Mouse (Mus musculus) liver, adult 2 months (tissue): ENCODE results near the gene Foxp4. TPM values are rescaled to one million over a fixed set of nuclear protein-coding genes. Genes with fewer than 3 reads are reported as not detected.

Source experiments
- DNase-seq: peaks from one replicate; pipeline ENCODE4 v3.0.0-alpha.2; 2011; ENCODE audit warnings: low read depth, low spot score; ENCODE audit errors: extremely low read depth
- H3K27ac ChIP-seq: fragments of 200-500 bp; replicated peaks from 2 replicates; pipeline ENCODE4 v1.5.1; 2012; ENCODE audit warnings: low read depth, mild to moderate bottlenecking, control low read depth, inconsistent platforms, low read length; ENCODE audit not compliant: insufficient read depth
- H3K27me3 ChIP-seq: fragments of 200-500 bp; 2 replicates; pipeline ENCODE4 v1.6.1; 2012; ENCODE audit warnings: mild to moderate bottlenecking, moderate library complexity, low read length, inconsistent platforms; ENCODE audit not compliant: control insufficient read depth, insufficient read depth
- H3K36me3 ChIP-seq: fragments of 200-500 bp; 2 replicates; pipeline ENCODE4 v1.6.1; 2012; ENCODE audit warnings: low read length, inconsistent platforms; ENCODE audit not compliant: control insufficient read depth, insufficient read depth
- H3K4me1 ChIP-seq: fragments of 200-500 bp; 2 replicates; pipeline ENCODE4 v1.6.1; 2011; ENCODE audit warnings: low read length; ENCODE audit not compliant: control insufficient read depth, insufficient read depth
- H3K4me3 ChIP-seq: fragments of 200-500 bp; 2 replicates; pipeline ENCODE4 v1.5.1; 2011; ENCODE audit warnings: low read depth, mild to moderate bottlenecking, control low read depth, low read length, moderate library complexity; ENCODE audit not compliant: insufficient read depth
- H3K79me2 ChIP-seq: fragments of 200-500 bp; 2 replicates; pipeline ENCODE4 v1.6.1; 2012; ENCODE audit warnings: inconsistent platforms, mild to moderate bottlenecking, low read length, moderate library complexity; ENCODE audit not compliant: control insufficient read depth, insufficient read depth
- H3K9ac ChIP-seq: fragments of 200-500 bp; 2 replicates; pipeline ENCODE4 v1.6.1; 2012; ENCODE audit warnings: low read depth, mild to moderate bottlenecking, control low read depth, inconsistent platforms, low read length
- CTCF ChIP-seq: fragments of 200-500 bp; IDR thresholded peaks from 2 replicates; pipeline ENCODE4 v1.5.1; 2011; ENCODE audit warnings: low read depth, low read length, control low read depth
- POLR2A ChIP-seq: fragments of 200-500 bp; IDR thresholded peaks from 2 replicates; pipeline ENCODE4 v1.6.1; 2011; ENCODE audit warnings: low read length, control low read depth; ENCODE audit not compliant: insufficient read depth; ENCODE audit errors: extremely low read depth
- WGBS: fragments of 180-500 bp; shearing (Covaris S2); methylation state at CpG from one replicate; pipeline ENCODE4 v1.1.7; 2018; 5-methylcytosine and 5-hydroxymethylcytosine counted together
- polyA plus RNA-seq: library from polyadenylated mRNA; depleted of rRNA; stranded (reverse); fragments of >200 nt; gene quantifications from 2 replicates; pipeline ENCODE4 v1.2.3, GENCODE M21; 2012
- total RNA-seq: library from RNA; depleted of rRNA; stranded (reverse); fragments of >200 nt; gene quantifications from 2 replicates; pipeline ENCODE4 v1.2.3, GENCODE M21; 2014

Gene Foxp4
- total and polyA plus RNA-seq, 2 experiments = 2.0 to 24.6 TPM

DNA sequence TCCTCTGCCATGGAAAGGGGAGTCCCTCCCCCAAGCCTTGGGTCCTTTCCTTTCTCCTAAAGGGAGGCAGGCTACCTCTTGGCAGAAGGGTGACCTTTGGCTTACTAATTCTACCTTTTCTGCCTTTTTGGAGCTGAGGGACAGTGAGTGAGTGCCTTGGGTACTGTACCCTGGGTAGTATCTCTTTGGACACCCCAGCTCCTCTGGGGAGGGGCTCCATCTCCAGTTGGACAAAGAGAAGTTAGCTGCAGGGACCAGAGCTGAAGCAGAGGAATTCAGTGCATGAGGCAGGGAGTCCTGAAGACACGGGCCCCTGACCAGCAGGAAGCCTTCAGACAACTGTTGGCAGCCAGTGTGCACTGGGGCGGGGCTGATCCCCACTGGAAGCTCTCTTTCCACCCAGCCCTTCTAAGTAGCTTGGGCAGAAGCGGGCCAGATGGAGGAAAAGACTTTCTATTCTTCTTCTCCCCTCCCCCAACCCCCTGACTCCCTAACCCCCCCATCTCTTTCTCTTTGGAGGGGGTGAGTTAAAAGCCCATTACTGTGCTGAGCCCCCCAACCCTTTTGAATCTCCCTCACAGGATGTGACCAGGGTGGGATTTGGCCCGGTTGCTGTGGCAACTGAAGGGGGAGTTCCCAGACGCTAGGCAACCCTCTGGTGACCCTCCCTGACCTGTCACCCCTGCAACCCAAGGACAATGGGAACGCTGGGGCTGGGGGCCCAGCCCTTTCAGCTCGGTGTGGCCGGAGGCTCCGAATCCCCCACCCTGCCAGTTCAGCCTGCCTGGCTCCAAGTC is 26.3 kb downstream of the Foxp4 start:
- no peak overlapping the region for H3K9ac ChIP-seq
- H3K79me2 ChIP-seq = no peaks in the 10 kb centered on the region
- no peaks in the 10 kb centered on the region for H3K27me3 ChIP-seq
- no peak for DNase-seq
- H3K4me1 ChIP-seq = peaks cover 8% of the 10 kb centered on the region
- 59% methylated on average over 9 of the region's 9 CpGs for WGBS
- H3K36me3 ChIP-seq = no peaks in the 10 kb centered on the region
- no peak overlapping the region for H3K4me3 ChIP-seq
- no peak overlapping the region for H3K27ac ChIP-seq
- TF ChIP-seq CTCF (no peak), POLR2A (no peak)

DNA sequence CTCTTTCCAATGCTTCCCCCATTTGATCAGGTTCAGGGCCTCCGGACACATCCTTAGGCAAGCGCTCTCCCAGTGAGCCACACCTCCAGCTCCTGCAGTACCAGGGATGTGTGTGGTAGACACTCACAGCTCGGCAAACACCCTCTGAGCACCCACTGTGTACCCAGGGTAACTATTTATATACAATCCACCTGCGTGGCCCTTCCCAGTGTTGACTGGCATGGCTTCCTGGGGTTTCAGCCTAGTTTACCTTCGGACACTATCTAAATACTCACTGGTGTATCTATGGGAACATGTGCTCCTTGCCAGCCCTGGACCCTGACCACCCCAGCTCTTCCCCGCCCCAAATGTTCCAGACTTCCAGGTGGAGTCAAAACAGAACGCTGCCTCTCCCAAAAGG is 34.7 kb downstream of the Foxp4 start:
- H3K27me3 ChIP-seq = no peaks in the 10 kb centered on the region
- H3K79me2 ChIP-seq = no peaks in the 10 kb centered on the region
- DNase-seq = no peak
- H3K36me3 ChIP-seq = no peaks in the 10 kb centered on the region
- TF ChIP-seq CTCF (no peak), POLR2A (no peak)
- 60% methylated on average over 7 of the region's 7 CpGs for WGBS
- H3K9ac ChIP-seq = no peak overlapping the region
- H3K4me3 ChIP-seq = no peak overlapping the region
- H3K4me1 ChIP-seq = peaks cover 5% of the 10 kb centered on the region
- no peak overlapping the region for H3K27ac ChIP-seq

DNA sequence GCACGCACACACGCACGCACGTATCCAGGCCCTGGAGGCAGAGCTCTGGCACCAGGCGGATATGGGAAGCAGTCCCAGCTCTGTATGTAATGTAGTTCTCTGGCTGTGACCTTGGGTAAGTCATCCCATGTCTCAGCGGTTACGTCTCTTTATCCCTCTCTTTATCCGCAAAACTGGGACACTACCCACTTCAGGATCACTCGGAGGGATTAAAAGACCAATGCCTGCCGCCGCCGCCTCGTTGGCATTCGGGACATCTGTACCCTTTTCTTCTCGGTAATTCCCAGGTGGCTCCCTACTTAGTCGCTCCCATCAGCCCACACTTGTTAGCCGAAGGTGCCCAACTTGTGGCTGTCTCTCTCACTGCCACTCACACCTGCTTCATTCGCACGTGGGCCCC is 35.2 kb downstream of the Foxp4 start:
- no peak overlapping the region for H3K4me3 ChIP-seq
- H3K79me2 ChIP-seq = no peaks in the 10 kb centered on the region
- H3K36me3 ChIP-seq = no peaks in the 10 kb centered on the region
- no peak for DNase-seq
- H3K4me1 ChIP-seq = peaks cover 5% of the 10 kb centered on the region
- TF ChIP-seq CTCF (no peak), POLR2A (no peak)
- H3K9ac ChIP-seq = no peak overlapping the region
- 83% methylated on average over 19 of the region's 19 CpGs for WGBS
- no peaks in the 10 kb centered on the region for H3K27me3 ChIP-seq
- no peak overlapping the region for H3K27ac ChIP-seq

DNA sequence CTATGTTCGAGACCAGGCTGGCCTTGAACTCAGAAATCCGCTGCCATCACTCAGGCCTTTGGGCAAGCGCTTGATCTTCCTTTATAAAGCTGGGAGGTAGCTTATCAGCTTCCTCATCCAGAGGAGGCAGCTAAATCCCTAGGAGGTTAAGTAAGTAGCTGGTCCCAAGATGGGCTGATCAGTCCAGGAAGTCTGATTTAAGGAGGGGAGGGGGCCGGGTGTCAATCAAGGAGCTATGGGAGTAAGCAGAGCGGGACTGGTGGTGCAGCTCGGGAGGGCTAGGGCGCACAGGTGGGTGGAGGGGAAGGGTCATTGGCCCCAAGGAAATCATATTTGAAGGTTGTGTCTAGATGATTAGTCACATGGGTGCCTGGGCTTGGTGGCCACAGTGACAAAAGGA is 35.8 kb downstream of the Foxp4 start:
- peak overlapping the region; percentile 13 for H3K27ac ChIP-seq
- 74% methylated on average over 7 of the region's 7 CpGs for whole genome bisulfite sequencing
- no peak for DNase-seq
- TF ChIP-seq POLR2A (no peak), CTCF (no peak)
- H3K4me3 ChIP-seq = no peak overlapping the region
- H3K27me3 ChIP-seq = no peaks in the 10 kb centered on the region
- H3K4me1 ChIP-seq = peaks cover 5% of the 10 kb centered on the region
- H3K36me3 ChIP-seq = no peaks in the 10 kb centered on the region
- H3K79me2 ChIP-seq = no peaks in the 10 kb centered on the region
- no peak overlapping the region for H3K9ac ChIP-seq

DNA sequence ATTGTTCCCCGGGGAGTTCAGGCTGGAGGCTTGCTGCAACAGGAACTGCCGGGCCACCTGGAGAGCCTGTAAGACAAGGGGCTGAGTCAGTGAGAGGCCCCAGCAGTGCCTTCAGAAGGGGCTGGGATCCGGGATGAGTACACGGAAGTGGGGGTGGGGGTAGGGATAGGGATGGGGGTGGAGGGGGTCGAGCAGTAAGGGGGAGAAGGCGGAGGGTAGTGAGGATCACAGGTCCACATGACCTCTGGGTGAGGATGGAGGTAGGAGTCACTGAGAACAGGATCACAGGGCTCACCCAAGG is 36.3 kb downstream of the Foxp4 start:
- H3K4me1 ChIP-seq = peaks cover 5% of the 10 kb centered on the region
- TF ChIP-seq CTCF = no peak
- TF ChIP-seq POLR2A = no peak
- H3K36me3 ChIP-seq = no peaks in the 10 kb centered on the region
- H3K9ac ChIP-seq = no peak overlapping the region
- 33% methylated on average over 6 of the region's 6 CpGs for WGBS
- no peak overlapping the region for H3K4me3 ChIP-seq
- H3K79me2 ChIP-seq = no peaks in the 10 kb centered on the region
- no peak overlapping the region for H3K27ac ChIP-seq
- DNase-seq = no peak
- no peaks in the 10 kb centered on the region for H3K27me3 ChIP-seq

DNA sequence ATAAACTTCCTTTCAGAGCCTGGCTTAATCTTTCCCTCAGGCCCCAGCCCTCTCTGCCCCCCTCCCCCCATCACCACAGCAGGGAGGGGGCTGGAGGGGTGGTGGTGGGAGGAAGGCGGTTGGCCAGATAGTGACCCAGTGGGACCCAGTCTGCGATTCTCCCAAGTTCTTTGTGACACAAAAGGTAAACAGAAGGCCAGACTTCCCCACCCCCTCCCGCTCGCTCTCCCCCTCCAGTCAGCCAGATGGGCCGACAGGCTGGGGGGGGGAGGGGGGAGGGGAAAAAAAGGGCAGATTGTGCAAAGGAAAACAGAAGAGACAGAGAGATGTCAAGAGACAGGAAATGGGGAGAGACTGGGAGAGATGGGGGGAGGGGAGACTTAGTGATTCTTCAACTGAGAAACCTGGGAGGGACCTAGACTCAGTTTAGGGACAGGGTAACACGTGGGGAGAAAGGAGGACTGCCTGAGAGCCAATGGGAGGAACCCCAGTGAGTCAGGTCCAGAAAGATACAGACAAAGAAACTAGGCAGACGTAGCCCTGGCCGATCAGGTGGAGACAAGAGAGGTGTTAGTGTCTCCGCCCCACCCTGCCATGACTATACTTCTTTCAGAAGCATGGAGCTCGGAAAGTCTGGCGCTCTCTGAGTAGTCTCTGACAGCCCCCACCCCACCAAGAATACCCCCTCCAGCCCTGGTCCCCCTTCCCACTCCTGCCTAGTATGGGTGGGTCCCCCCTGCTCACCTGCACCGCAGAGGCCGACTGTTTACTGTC is 36.9 kb downstream of the Foxp4 start:
- no peak overlapping the region for H3K27ac ChIP-seq

More for the DNA sequence above, 36.9 kb downstream of the Foxp4 start:
- Histone ChIP-seq H3K9ac (no peak overlapping the region), H3K79me2 (no peaks in the 10 kb centered on the region), H3K36me3 (no peaks in the 10 kb centered on the region), H3K27me3 (no peaks in the 10 kb centered on the region), H3K4me3 (no peak overlapping the region), H3K4me1 (peaks cover 5% of the 10 kb centered on the region)
- no peak for DNase-seq
- TF ChIP-seq POLR2A = no peak
- TF ChIP-seq CTCF = no peak
- WGBS = 70% methylated on average over 13 of the region's 13 CpGs
